Mouse (Mus musculus): ENCODE measurements around the gene Gm8251. TPM values are rescaled to one million over a fixed set of nuclear protein-coding genes. Genes with fewer than 3 reads are reported as not detected.
"Not testable (repeated sequence)": the region's sequence is repeated elsewhere in the genome, so short reads cannot be mapped to it uniquely, and the experiment has no call there.

Gm8251 gene
- polyA plus RNA-seq (2016; fragmentation: Nextera tagmentation; extraction: Ambion mirVana) = 0.05 and 0.11 TPM in 2 replicates

- H3K27ac ChIP-seq = no peak within 1 kb of the TSS
- no peak within 1 kb of the TSS for H3K4me3 ChIP-seq (replicated peaks)
- 89% methylated on average over 2 of the region's 2 CpGs for WGBS
Measured at GRCm38 (mm10) chr1:44061836-44062235, at the start of gene Gm8251. Gene Gm8251 (minus strand): TSS chr1:44061936.

DNA sequence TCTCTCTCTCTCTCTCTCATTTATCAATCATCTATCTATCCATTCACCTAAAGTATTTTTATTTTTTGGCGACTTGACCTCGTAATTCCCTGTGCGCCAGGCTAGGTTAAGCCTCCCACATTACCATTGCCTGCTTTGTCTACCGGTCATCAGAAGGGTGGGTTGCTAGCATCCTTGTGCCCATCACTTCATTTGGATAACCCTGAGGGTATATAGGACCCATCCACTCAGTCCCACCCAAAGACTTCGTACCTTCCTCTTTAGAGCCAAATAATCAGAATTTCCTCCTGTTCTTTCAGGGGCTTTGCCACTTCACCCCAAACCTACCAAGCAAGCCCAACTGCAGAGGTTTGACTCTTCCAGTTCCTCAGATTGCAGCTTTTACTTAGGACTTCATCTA is 41.2 kb upstream of the Gm8251 start:
- no peak overlapping the region for H3K27ac ChIP-seq
- H3K9ac ChIP-seq (replicated peaks) = peak overlapping the region; percentile 56; the same call in 1 of the 2 replicates
- H3K4me2 ChIP-seq = peak overlapping the region; percentile 73
- H3K9me3 ChIP-seq = no peaks in the 10 kb centered on the region
- H3K4me1 ChIP-seq (replicated peaks) = peaks cover 11% of the 10 kb centered on the region
- peak overlapping the region; percentile 79 for H3K4me3 ChIP-seq (replicated peaks)
- peaks cover 36% of the 10 kb centered on the region for H3K36me3 ChIP-seq
- 19% methylated on average over 5 of the region's 5 CpGs for WGBS
- no peaks in the 10 kb centered on the region for H3K27me3 ChIP-seq
- no peak for ATAC-seq (ENCODE audit: insufficient number of reproducible peaks, insufficient read depth, low FRiP score, low TSS enrichment, low read depth)

More at GRCm38 (mm10) chr1:44061836-44062235, at the start of gene Gm8251:
- Histone ChIP-seq H3K9me3 (no peaks in the 10 kb centered on the region), H3K36me3 (no peaks in the 10 kb centered on the region), H3K9ac (replicated peaks) (no peak within 1 kb of the TSS), H3K4me2 (no peak within 1 kb of the TSS), H3K27me3 (no peaks in the 10 kb centered on the region), H3K4me1 (replicated peaks) (no peaks in the 10 kb centered on the region)
- ATAC-seq (ENCODE audit: insufficient number of reproducible peaks, insufficient read depth, low FRiP score, low TSS enrichment, low read depth) = no peak

- Histone ChIP-seq H3K27ac (peak within 1 kb of the TSS; percentile 93), H3K27me3 (no peaks in the 10 kb centered on the region), H3K4me3 (replicated peaks) (peak within 1 kb of the TSS; percentile 79), H3K36me3 (peaks cover 34% of the 10 kb centered on the region), H3K9ac (replicated peaks) (peak within 1 kb of the TSS; percentile 82), H3K4me2 (peak within 1 kb of the TSS; percentile 73), H3K4me1 (replicated peaks) (peaks cover 11% of the 10 kb centered on the region), H3K9me3 (0 out of 2 replicates have a peak, but pooled peaks cover under 1% of the 10 kb centered on the region)
- peak; percentile 98 for ATAC-seq (ENCODE audit: insufficient number of reproducible peaks, insufficient read depth, low FRiP score, low TSS enrichment, low read depth)
- WGBS = under 1% methylated on average over 54 of the region's 55 CpGs
Measured at GRCm38 (mm10) chr1:44102259-44102717, 40.6 kb upstream of the Gm8251 start, which contains the start of gene Tex30. Gene Tex30 (minus strand): TSS chr1:44102441.

DNA sequence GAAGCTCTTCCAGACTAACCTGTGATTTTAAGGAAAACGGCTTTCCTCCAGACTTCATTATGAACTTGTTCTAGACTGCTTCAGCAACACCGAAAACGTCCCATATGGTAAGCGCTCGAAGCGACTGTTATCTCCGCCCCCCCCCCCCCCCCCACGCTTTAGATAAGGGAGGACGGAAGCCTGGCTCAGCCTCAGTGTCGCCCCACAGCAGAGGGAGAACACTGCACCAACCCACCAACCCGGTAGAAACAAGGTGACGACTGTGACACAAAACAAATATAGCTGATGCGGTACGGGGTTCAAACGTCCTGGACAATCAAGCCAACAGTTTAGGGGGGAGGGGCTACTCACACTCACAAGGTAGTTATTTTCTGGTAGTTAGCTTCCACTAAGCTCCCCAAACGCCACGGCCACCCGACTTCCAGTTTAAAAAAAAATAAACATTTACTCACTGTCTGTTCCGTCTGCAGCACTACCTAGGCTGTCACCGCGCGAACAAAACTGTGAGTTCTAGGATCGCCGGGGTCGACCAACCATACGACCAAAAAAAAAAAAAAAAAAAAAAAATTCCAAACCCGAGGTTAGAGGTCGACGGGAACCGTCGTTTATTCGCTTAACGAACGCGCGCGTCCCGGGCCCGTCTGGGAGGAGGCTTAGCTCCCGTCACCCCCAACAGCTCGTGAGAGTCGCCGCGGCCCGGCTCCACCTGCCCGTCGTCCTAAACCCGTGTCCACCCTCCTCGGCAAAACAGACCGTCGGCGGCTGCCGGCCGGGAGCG is 39.9 kb upstream of the Gm8251 start:
- Histone ChIP-seq H3K4me2 (peak overlapping the region; percentile 73), H3K36me3 (peaks cover 35% of the 10 kb centered on the region), H3K4me1 (replicated peaks) (peaks cover 11% of the 10 kb centered on the region), H3K9ac (replicated peaks) (peak overlapping the region; percentile 82), H3K27me3 (no peaks in the 10 kb centered on the region), H3K9me3 (0 out of 2 replicates have a peak, but pooled peaks cover 3% of the 10 kb centered on the region), H3K27ac (peak overlapping the region; percentile 93), H3K4me3 (replicated peaks) (peak overlapping the region; percentile 79)
- WGBS = 1% methylated on average over 55 of the region's 55 CpGs
- ATAC-seq (ENCODE audit: insufficient number of reproducible peaks, insufficient read depth, low FRiP score, low TSS enrichment, low read depth) = peak; percentile 86

DNA sequence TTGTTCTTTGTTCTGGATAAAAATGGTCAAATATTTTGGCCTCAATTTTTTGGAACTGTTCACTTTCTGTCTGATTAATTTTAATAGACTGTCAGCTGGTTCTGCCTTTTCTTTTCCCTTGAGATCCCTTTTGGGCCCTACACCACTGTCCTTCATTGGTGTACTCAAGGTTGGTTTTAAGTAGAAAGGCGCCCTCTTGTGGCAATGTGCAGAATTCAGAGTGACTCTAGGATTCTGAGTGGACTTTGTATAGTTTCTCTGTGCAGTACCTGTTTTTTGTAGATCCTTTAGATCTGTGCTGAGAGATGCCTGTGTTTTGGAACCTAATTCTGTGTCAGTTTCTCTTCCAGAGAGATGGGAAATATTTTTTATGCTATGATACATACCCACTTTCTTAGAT is 2.9 kb upstream of the Gm8251 start:
- Histone ChIP-seq H3K36me3 (no peaks in the 10 kb centered on the region), H3K27me3 (no peaks in the 10 kb centered on the region), H3K4me1 (replicated peaks) (no peaks in the 10 kb centered on the region), H3K9me3 (no peaks in the 10 kb centered on the region), H3K4me3 (replicated peaks) (no peak overlapping the region), H3K4me2 (no peak overlapping the region), H3K27ac (no peak overlapping the region), H3K9ac (replicated peaks) (no peak overlapping the region)
- ATAC-seq (ENCODE audit: insufficient number of reproducible peaks, insufficient read depth, low FRiP score, low TSS enrichment, low read depth) = no peak
- WGBS = 0% methylated on average over 1 of the region's 1 CpGs

GRCm38 (mm10) chr1:44063439-44063838 is 1.7 kb upstream of the Gm8251 start:
- no peak overlapping the region for H3K9ac ChIP-seq (replicated peaks)
- H3K4me3 ChIP-seq (replicated peaks) = no peak overlapping the region
- H3K9me3 ChIP-seq = no peaks in the 10 kb centered on the region
- WGBS = 93% methylated on average over 6 of the region's 6 CpGs
- no peak overlapping the region for H3K27ac ChIP-seq
- no peak for ATAC-seq (ENCODE audit: insufficient number of reproducible peaks, insufficient read depth, low FRiP score, low TSS enrichment, low read depth)
- H3K36me3 ChIP-seq = no peaks in the 10 kb centered on the region
- H3K4me1 ChIP-seq (replicated peaks) = no peaks in the 10 kb centered on the region
- no peak overlapping the region for H3K4me2 ChIP-seq
- no peaks in the 10 kb centered on the region for H3K27me3 ChIP-seq

- Histone ChIP-seq H3K27me3 (no peaks in the 10 kb centered on the region), H3K4me3 (replicated peaks) (no peak overlapping the region), H3K27ac (no peak overlapping the region), H3K4me1 (replicated peaks) (no peaks in the 10 kb centered on the region), H3K4me2 (no peak overlapping the region), H3K9me3 (no peaks in the 10 kb centered on the region), H3K36me3 (no peaks in the 10 kb centered on the region), H3K9ac (replicated peaks) (no peak overlapping the region)
- 74% methylated on average over 3 of the region's 3 CpGs for WGBS
- no peak for ATAC-seq (ENCODE audit: insufficient number of reproducible peaks, insufficient read depth, low FRiP score, low TSS enrichment, low read depth)
Measured at GRCm38 (mm10) chr1:44057805-44058204, 3.9 kb downstream of the Gm8251 start.

GRCm38 (mm10) chr1:44046556-44046955 is 15.2 kb downstream of the Gm8251 start:
- Histone ChIP-seq H3K27ac (no peak overlapping the region), H3K9ac (replicated peaks) (no peak overlapping the region), H3K4me2 (no peak overlapping the region), H3K4me1 (replicated peaks) (no peaks in the 10 kb centered on the region), H3K4me3 (replicated peaks) (no peak overlapping the region), H3K36me3 (no peaks in the 10 kb centered on the region), H3K27me3 (no peaks in the 10 kb centered on the region), H3K9me3 (no peaks in the 10 kb centered on the region)
- WGBS = 88% methylated on average over 2 of the region's 2 CpGs
- ATAC-seq (ENCODE audit: insufficient number of reproducible peaks, insufficient read depth, low FRiP score, low TSS enrichment, low read depth) = no peak

DNA sequence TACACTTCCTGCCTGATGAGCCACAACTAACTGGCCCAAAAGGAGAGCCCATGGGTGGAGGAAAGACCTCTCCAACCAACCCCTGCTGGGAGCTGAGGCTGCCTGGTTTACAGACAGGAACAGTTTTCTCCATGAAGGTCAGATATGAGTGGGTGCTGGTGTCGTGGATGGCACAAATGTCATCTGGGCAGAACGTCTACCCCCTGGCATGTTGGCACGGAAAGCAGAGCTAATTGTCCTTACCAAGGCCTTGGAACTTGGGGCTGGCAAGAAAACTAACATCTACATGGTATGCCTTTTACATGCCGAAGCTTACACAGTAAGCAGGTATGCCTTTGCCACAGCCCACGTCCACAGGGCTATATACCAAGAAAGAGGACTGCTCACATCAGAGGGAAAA is 16.0 kb downstream of the Gm8251 start:
- ATAC-seq (ENCODE audit: insufficient number of reproducible peaks, insufficient read depth, low FRiP score, low TSS enrichment, low read depth); H3K9ac ChIP-seq (replicated peaks); H3K4me2 ChIP-seq; H3K27ac ChIP-seq; H3K4me1 ChIP-seq (replicated peaks); H3K27me3 ChIP-seq; H3K36me3 ChIP-seq; H3K9me3 ChIP-seq; H3K4me3 ChIP-seq (replicated peaks): not testable (repeated sequence)
- 87% methylated on average over 5 of the region's 5 CpGs for WGBS

- H3K9me3 ChIP-seq = no peaks in the 10 kb centered on the region
- WGBS = 3% methylated on average over 6 of the region's 6 CpGs
- H3K27ac ChIP-seq = no peak overlapping the region
- ATAC-seq (ENCODE audit: insufficient number of reproducible peaks, insufficient read depth, low FRiP score, low TSS enrichment, low read depth) = no peak
- no peaks in the 10 kb centered on the region for H3K4me1 ChIP-seq (replicated peaks)
- H3K4me3 ChIP-seq (replicated peaks) = peak overlapping the region; percentile 45
- peak overlapping the region; percentile 66 for H3K9ac ChIP-seq (replicated peaks)
- no peaks in the 10 kb centered on the region for H3K36me3 ChIP-seq
- H3K27me3 ChIP-seq = no peaks in the 10 kb centered on the region
- H3K4me2 ChIP-seq = peak overlapping the region; percentile 72
Measured at GRCm38 (mm10) chr1:44042555-44042915, 19.2 kb downstream of the Gm8251 start.

- Histone ChIP-seq H3K4me3 (replicated peaks) (peak overlapping the region; percentile 45), H3K27me3 (no peaks in the 10 kb centered on the region), H3K4me1 (replicated peaks) (no peaks in the 10 kb centered on the region), H3K4me2 (peak overlapping the region; percentile 72), H3K9me3 (no peaks in the 10 kb centered on the region), H3K27ac (no peak overlapping the region), H3K36me3 (no peaks in the 10 kb centered on the region), H3K9ac (replicated peaks) (peak overlapping the region; percentile 66)
- ATAC-seq (ENCODE audit: insufficient number of reproducible peaks, insufficient read depth, low FRiP score, low TSS enrichment, low read depth) = peak; percentile 58; the same call in 1 of the 2 replicates
- WGBS = 1% methylated on average over 17 of the region's 17 CpGs
Measured at GRCm38 (mm10) chr1:44041797-44042554, 19.8 kb downstream of the Gm8251 start.

Data from limb, embryonic 12.5 days (tissue).